Mouse (Mus musculus): Measurements from ENCODE around the gene Gga3. TPM values are rescaled to one million over a fixed set of nuclear protein-coding genes. Genes with fewer than 3 reads are reported as not detected.

Gga3 gene
- polyA plus RNA-seq, 1 experiment from 2014 or later, result 19.2 TPM

DNA sequence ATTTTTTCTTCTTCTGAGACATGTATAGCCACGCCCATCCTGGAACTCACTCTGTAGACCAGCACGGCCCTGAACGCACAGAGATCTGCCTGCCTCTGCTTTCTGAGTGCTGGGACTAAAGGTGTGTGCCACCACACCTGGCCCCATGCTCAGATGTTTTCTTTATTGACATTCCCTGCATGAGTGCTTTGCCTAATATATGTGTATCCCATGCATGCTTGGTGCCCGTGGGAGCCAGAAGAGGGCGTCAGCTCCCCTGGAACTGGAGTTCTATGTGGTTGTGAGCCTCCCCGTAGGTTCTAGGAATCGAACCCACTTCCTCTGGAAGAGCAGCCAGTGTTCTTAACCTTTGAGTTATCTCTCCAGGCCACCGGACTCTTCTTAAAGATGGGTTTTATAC, 31.2 kb upstream of the Gga3 start:
- no peaks in the 10 kb centered on the region for H3K9me3 ChIP-seq (ENCODE audit: control insufficient read depth, low read length)
- no peaks in the 10 kb centered on the region for H3K4me1 ChIP-seq (replicated peaks; ENCODE audit: control insufficient read depth, insufficient read depth, low read length)
- no peak overlapping the region for H3K9ac ChIP-seq (ENCODE audit: low read length)
- H3K4me2 ChIP-seq (ENCODE audit: low read length), result no peak overlapping the region
- H3K27ac ChIP-seq (ENCODE audit: low read depth), result no peak overlapping the region
- no peak overlapping the region for H3K4me3 ChIP-seq (ENCODE audit: low read depth, low read length)
- H3K27me3 ChIP-seq (replicated peaks; ENCODE audit: control insufficient read depth, insufficient read depth, low read length), result no peaks in the 10 kb centered on the region
- ATAC-seq (replicated peaks; ENCODE audit: low FRiP score, low TSS enrichment, low read depth) (no peak), DNase-seq (ENCODE audit: low spot score) (no peak)
- 82% methylated on average over 8 of the region's 8 CpGs for WGBS
- no peaks in the 10 kb centered on the region for H3K36me3 ChIP-seq (ENCODE audit: control insufficient read depth, insufficient read depth, low read length)

- Histone ChIP-seq H3K36me3 (ENCODE audit: control insufficient read depth, insufficient read depth, low read length) (no peaks in the 10 kb centered on the region), H3K27me3 (replicated peaks; ENCODE audit: control insufficient read depth, insufficient read depth, low read length) (no peaks in the 10 kb centered on the region), H3K4me2 (ENCODE audit: low read length) (no peak overlapping the region), H3K9ac (ENCODE audit: low read length) (no peak overlapping the region), H3K27ac (ENCODE audit: low read depth) (no peak overlapping the region), H3K4me1 (replicated peaks; ENCODE audit: control insufficient read depth, insufficient read depth, low read length) (no peaks in the 10 kb centered on the region), H3K9me3 (ENCODE audit: control insufficient read depth, low read length) (no peaks in the 10 kb centered on the region), H3K4me3 (ENCODE audit: low read depth, low read length) (no peak overlapping the region)
- ATAC-seq (replicated peaks; ENCODE audit: low FRiP score, low TSS enrichment, low read depth) (no peak), DNase-seq (ENCODE audit: low spot score) (no peak)
- 65% methylated on average over 4 of the region's 4 CpGs for WGBS
Observed at GRCm38 (mm10) chr11:115634109-115634508, 30.3 kb upstream of the Gga3 start.

DNA sequence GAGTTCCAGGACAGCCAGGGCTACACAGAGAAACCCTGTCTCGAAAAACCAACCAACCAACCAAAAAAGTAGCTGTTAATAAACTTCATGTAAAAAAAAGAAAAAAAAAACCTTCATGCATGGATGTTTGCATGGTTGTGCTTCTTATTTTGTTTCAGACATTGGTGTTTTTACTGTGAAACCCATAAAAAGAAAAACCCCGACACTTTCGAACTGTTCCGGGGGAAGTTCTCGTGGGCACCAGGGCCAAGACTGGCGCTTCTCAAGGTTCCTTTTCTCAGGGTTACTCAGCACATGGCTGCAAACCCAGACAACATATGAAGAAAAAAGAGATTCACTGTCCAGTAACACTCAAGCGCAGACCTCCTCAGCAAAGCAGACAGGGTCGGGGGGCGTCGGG, 29.0 kb upstream of the Gga3 start:
- H3K9ac ChIP-seq (ENCODE audit: low read length), result no peak overlapping the region
- no peaks in the 10 kb centered on the region for H3K36me3 ChIP-seq (ENCODE audit: control insufficient read depth, insufficient read depth, low read length)
- H3K27me3 ChIP-seq (replicated peaks; ENCODE audit: control insufficient read depth, insufficient read depth, low read length), result no peaks in the 10 kb centered on the region
- no peak overlapping the region for H3K4me2 ChIP-seq (ENCODE audit: low read length)
- no peaks in the 10 kb centered on the region for H3K9me3 ChIP-seq (ENCODE audit: control insufficient read depth, low read length)
- 90% methylated on average over 10 of the region's 10 CpGs for WGBS
- DNase-seq (ENCODE audit: low spot score), result no peak
- H3K27ac ChIP-seq (ENCODE audit: low read depth), result no peak overlapping the region
- no peak for ATAC-seq (replicated peaks; ENCODE audit: low FRiP score, low TSS enrichment, low read depth)
- no peak overlapping the region for H3K4me3 ChIP-seq (ENCODE audit: low read depth, low read length)
- H3K4me1 ChIP-seq (replicated peaks; ENCODE audit: control insufficient read depth, insufficient read depth, low read length), result no peaks in the 10 kb centered on the region

- WGBS, result 70% methylated on average over 7 of the region's 7 CpGs
- H3K27ac ChIP-seq (ENCODE audit: low read depth), result no peak overlapping the region
- H3K27me3 ChIP-seq (replicated peaks; ENCODE audit: control insufficient read depth, insufficient read depth, low read length), result no peaks in the 10 kb centered on the region
- DNase-seq (ENCODE audit: low spot score), result no peak
- peaks cover 3% of the 10 kb centered on the region for H3K4me1 ChIP-seq (replicated peaks; ENCODE audit: control insufficient read depth, insufficient read depth, low read length)
- no peak overlapping the region for H3K9ac ChIP-seq (ENCODE audit: low read length)
- no peak overlapping the region for H3K4me2 ChIP-seq (ENCODE audit: low read length)
- H3K36me3 ChIP-seq (ENCODE audit: control insufficient read depth, insufficient read depth, low read length), result no peaks in the 10 kb centered on the region
- H3K9me3 ChIP-seq (ENCODE audit: control insufficient read depth, low read length), result no peaks in the 10 kb centered on the region
- ATAC-seq (replicated peaks; ENCODE audit: low FRiP score, low TSS enrichment, low read depth), result no peak
- H3K4me3 ChIP-seq (ENCODE audit: low read depth, low read length), result no peak overlapping the region
Observed at GRCm38 (mm10) chr11:115632247-115632646, 28.4 kb upstream of the Gga3 start.

- peak; percentile 66 for DNase-seq (ENCODE audit: low spot score)
- no peak overlapping the region; the same call in 1 of the 2 replicates for H3K4me2 ChIP-seq (ENCODE audit: low read length)
Observed at GRCm38 (mm10) chr11:115631505-115631890, 27.6 kb upstream of the Gga3 start.

DNA sequence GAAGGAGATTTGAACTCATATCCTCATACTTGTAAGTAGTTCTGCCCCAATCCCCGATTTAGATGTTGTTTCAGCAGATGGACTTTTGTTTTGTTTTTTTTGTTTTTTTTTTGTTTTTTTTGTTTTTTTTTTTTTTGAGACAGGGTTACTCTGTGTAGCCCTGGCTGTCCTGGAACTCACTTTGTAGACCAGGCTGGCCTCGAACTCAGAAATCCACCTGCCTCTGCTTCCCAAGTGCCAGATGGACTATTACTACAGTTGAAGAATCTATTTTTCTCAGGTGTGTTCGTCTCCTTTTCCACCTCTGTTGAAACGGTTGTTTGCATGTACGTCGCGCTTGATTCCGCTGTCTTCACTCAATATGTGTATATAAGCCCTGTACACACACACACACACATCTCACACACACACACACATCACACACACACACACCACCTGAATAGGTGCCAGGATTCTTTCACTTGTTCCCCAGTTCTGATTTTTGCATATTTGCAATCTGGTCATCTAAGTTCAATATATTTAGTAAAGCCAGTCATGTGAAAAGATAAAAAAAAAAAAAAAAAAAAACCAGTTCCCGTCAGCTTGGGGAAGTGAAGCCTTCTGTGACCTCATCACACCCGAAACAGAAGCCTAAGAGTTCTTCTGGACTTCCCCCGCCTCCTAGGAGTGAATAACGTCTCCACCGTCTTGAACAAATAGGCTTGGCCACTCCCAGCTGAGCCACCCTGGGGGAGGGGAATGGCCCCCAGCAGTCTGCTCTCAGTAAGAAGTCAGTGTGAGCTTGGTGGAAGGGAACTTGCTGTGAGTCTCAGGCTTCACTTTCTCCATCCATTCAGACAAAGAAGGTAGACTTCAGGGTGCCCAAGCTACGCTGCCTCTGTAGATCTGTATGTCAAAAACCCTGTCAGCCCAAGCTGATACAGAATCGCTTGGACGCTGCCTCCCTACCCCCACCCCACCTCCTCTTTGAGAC, 27.0 kb upstream of the Gga3 start:
- Histone ChIP-seq H3K9ac (ENCODE audit: low read length) (no peak overlapping the region), H3K27ac (ENCODE audit: low read depth) (no peak overlapping the region), H3K27me3 (replicated peaks; ENCODE audit: control insufficient read depth, insufficient read depth, low read length) (no peaks in the 10 kb centered on the region), H3K9me3 (ENCODE audit: control insufficient read depth, low read length) (no peaks in the 10 kb centered on the region), H3K4me2 (ENCODE audit: low read length) (peak overlapping the region; percentile 5; the same call in 1 of the 2 replicates), H3K4me3 (ENCODE audit: low read depth, low read length) (no peak overlapping the region), H3K36me3 (ENCODE audit: control insufficient read depth, insufficient read depth, low read length) (no peaks in the 10 kb centered on the region), H3K4me1 (replicated peaks; ENCODE audit: control insufficient read depth, insufficient read depth, low read length) (peaks cover 10% of the 10 kb centered on the region)
- ATAC-seq (replicated peaks; ENCODE audit: low FRiP score, low TSS enrichment, low read depth), result no peak
- 48% methylated on average over 16 of the region's 16 CpGs for WGBS
- DNase-seq (ENCODE audit: low spot score), result peak; percentile 64

More at GRCm38 (mm10) chr11:115631505-115631890, 27.6 kb upstream of the Gga3 start:
- Histone ChIP-seq H3K4me1 (replicated peaks; ENCODE audit: control insufficient read depth, insufficient read depth, low read length) (peaks cover 10% of the 10 kb centered on the region), H3K9ac (ENCODE audit: low read length) (no peak overlapping the region), H3K27ac (ENCODE audit: low read depth) (no peak overlapping the region), H3K36me3 (ENCODE audit: control insufficient read depth, insufficient read depth, low read length) (no peaks in the 10 kb centered on the region), H3K9me3 (ENCODE audit: control insufficient read depth, low read length) (no peaks in the 10 kb centered on the region), H3K27me3 (replicated peaks; ENCODE audit: control insufficient read depth, insufficient read depth, low read length) (no peaks in the 10 kb centered on the region), H3K4me3 (ENCODE audit: low read depth, low read length) (no peak overlapping the region)
- ATAC-seq (replicated peaks; ENCODE audit: low FRiP score, low TSS enrichment, low read depth), result no peak
- WGBS, result 21% methylated on average over 3 of the region's 3 CpGs

DNA sequence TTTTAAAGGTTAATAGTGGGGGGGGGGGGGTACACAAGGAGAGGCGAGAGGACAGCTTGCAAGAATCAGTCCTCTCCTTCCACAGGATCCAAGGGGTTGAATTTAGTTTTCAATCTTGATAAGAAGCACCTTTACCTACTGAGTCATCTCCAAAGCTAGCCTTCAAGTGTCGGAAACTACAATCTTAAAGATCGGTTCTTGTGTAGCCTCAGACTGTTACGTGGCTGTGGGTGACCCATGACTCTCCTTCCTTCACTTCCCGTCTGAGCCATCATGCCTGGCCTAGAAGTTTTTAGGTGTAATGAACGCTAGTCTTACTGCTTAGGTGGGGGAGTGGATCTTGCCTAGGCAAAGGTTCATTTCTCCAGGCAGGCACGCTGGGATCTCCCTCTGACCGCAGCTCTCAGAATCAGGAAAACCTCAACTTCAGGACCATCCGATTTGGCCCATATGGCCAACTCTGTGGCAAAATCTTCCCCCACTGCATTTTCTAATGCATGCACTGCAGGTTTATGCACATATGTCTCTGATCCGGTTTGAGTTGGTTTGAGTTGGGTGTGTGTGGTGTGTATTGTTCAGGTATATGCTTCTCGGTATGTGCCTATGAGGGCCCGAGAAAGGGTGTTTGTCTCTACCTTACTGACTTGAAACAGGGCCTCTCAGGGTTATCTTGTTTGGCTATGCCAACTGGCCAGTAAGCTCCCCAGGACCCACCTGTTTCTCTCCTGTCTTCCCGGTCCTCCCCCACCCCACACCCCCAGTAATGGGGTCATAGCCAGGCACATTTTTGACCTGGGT, 26.1 kb upstream of the Gga3 start:
- H3K27me3 ChIP-seq (replicated peaks; ENCODE audit: control insufficient read depth, insufficient read depth, low read length), result no peaks in the 10 kb centered on the region
- ATAC-seq (replicated peaks; ENCODE audit: low FRiP score, low TSS enrichment, low read depth) (no peak), DNase-seq (ENCODE audit: low spot score) (no peak)
- no peak overlapping the region for H3K9ac ChIP-seq (ENCODE audit: low read length)
- peaks cover 10% of the 10 kb centered on the region for H3K4me1 ChIP-seq (replicated peaks; ENCODE audit: control insufficient read depth, insufficient read depth, low read length)
- H3K27ac ChIP-seq (ENCODE audit: low read depth), result no peak overlapping the region
- H3K9me3 ChIP-seq (ENCODE audit: control insufficient read depth, low read length), result no peaks in the 10 kb centered on the region
- 83% methylated on average over 13 of the region's 13 CpGs for WGBS
- no peak overlapping the region for H3K4me2 ChIP-seq (ENCODE audit: low read length)
- H3K36me3 ChIP-seq (ENCODE audit: control insufficient read depth, insufficient read depth, low read length), result no peaks in the 10 kb centered on the region
- H3K4me3 ChIP-seq (ENCODE audit: low read depth, low read length), result no peak overlapping the region

DNA sequence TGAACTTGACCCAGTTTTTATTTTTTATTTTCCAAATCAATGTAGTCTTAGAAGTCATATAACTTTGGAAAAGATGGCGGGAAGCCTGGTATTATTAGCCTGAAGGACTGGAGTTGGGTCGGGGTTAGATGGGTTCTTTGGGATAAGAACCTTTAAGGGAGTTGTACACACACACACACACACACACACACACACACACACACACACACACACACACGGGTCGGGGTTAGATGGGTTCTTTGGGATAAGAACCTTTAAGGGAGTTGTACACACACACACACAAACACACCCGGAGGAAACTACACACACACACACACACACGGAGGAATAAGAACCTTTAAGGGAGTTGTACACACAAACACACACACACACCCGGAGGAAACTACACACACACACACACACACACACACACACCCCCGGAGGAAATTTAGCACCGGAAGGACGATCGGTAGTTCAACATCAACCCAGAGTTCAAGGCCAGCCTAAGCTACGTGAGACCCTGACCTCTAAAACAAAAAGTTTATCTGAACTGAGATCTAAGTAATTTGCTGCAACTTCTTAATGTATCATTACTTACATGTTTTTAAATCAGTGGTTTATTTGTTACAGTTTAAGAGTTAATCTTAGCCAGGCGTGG, 24.7 kb upstream of the Gga3 start:
- WGBS, result 54% methylated on average over 13 of the region's 13 CpGs
- no peak for DNase-seq (ENCODE audit: low spot score)
- no peaks in the 10 kb centered on the region for H3K9me3 ChIP-seq (ENCODE audit: control insufficient read depth, low read length)
- H3K4me2 ChIP-seq (ENCODE audit: low read length), result peak overlapping the region; percentile 45
- H3K36me3 ChIP-seq (ENCODE audit: control insufficient read depth, insufficient read depth, low read length), result peaks cover 3% of the 10 kb centered on the region; the same call in 1 of the 2 replicates
- no peaks in the 10 kb centered on the region for H3K27me3 ChIP-seq (replicated peaks; ENCODE audit: control insufficient read depth, insufficient read depth, low read length)
- peak overlapping the region; percentile 17 for H3K9ac ChIP-seq (ENCODE audit: low read length)
- H3K27ac ChIP-seq (ENCODE audit: low read depth), result no peak overlapping the region
- peak overlapping the region; percentile 77 for H3K4me3 ChIP-seq (ENCODE audit: low read depth, low read length)
- no peak for ATAC-seq (replicated peaks; ENCODE audit: low FRiP score, low TSS enrichment, low read depth)
- H3K4me1 ChIP-seq (replicated peaks; ENCODE audit: control insufficient read depth, insufficient read depth, low read length), result peaks cover 10% of the 10 kb centered on the region

Data from intestine, embryonic 14.5 days (tissue).